Mouse (Mus musculus): ENCODE measurements at regions not wholly inside any gene's neighbourhood (a gene's known extent, or its start where the extent isn't known, plus 50 kb on each side); places are given as distances from the start of the nearest gene placed in this dataset.

DNA sequence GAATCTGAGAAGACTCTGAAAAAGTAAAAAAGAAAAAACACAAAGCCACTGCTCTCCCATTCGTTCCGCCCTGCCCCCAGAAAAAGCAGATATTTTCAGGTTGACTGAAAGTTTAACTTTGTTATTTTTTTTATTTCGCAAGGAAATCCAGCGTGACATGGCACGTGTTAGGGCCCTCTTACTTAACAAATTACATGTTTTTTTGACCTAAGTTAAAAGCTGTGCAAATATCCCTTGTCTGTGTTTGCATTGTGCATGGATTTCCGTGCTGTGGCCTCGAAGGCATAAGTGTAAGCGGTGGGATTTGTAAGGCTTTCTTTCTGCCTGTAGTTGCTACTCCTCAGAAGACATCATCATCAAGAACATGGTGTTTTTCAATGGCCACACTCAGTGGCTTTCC, 87.2 kb downstream of the Olig3 start:
- Histone ChIP-seq H3K4me3 (ENCODE audit: low read depth, low read length) (no peak overlapping the region), H3K27me3 (ENCODE audit: control insufficient read depth, insufficient read depth, low read length) (no peaks in the 10 kb centered on the region), H3K9me3 (replicated peaks; ENCODE audit: control insufficient read depth, low read length) (no peaks in the 10 kb centered on the region), H3K4me2 (no peak overlapping the region), H3K9ac (ENCODE audit: low read depth, low read length) (no peak overlapping the region), H3K4me1 (ENCODE audit: control insufficient read depth, insufficient read depth, low read length) (no peaks in the 10 kb centered on the region), H3K36me3 (ENCODE audit: control insufficient read depth, insufficient read depth, low read length) (no peaks in the 10 kb centered on the region), H3K27ac (ENCODE audit: low read depth, low read length) (no peak overlapping the region)
- no peak for ATAC-seq (replicated peaks; ENCODE audit: insufficient number of reproducible peaks, low FRiP score, low TSS enrichment)
- WGBS (ENCODE audit: insufficient replicate concordance), result 68% methylated on average over 8 of the region's 8 CpGs

DNA sequence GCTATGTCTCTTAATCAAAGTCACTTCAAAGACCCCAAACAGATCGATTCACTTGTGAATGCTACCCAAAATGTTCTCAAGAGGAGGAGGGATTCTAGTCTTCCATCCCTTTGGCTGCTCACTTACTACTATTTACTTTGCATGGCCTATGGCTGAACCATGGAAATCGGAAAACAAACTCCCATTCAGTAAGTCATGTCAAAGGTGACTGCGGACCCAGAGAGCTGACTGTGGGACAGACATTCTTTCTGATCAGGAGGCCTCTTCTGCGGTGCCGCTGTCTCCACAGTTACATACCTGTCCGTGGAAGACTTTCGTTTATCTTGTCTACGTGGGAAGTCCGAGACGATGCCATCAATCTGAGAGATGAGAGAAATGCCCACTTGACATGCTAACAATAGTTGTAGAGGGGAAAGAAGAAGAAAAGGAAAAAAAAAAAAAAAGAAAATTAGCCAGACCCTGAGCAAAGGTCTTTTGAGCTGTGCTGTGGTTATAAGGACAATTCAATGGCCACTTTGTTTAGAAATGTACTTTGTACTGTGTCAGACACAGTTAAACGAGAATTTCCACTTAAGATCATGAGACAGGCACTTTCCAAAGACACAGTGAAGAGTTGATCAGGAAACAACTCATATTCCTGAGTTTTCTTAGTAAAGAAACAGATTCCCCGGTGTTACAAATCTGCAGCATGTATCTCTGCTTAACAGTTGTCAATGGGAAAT, 92.7 kb downstream of the Olig3 start:
- WGBS (ENCODE audit: insufficient replicate concordance), result 70% methylated on average over 12 of the region's 12 CpGs
- ATAC-seq (replicated peaks; ENCODE audit: insufficient number of reproducible peaks, low FRiP score, low TSS enrichment), result no peak

DNA sequence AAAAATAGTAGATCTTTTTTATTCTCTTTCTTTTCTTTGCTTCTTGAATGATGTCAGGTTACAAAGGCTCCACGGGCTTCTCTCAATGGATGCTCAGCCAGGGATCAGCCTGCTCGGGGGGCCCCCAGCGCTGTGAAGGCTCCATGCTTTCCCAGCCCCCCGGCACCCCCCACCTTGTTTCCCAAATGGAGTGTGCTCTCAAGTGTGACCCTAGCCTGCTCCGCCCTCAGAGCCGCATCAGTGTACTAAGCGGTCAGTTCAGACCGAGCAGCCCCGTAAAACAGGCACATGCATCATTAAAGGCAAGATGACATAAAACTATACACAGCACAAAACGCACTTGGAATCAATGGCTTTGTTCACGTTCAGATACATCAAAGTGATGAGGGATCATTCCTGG, 102.7 kb downstream of the Olig3 start:
- H3K4me3 ChIP-seq (ENCODE audit: low read depth, low read length), result no peak overlapping the region
- 76% methylated on average over 11 of the region's 11 CpGs for WGBS (ENCODE audit: insufficient replicate concordance)
- no peaks in the 10 kb centered on the region for H3K4me1 ChIP-seq (ENCODE audit: control insufficient read depth, insufficient read depth, low read length)
- H3K9ac ChIP-seq (ENCODE audit: low read depth, low read length), result no peak overlapping the region
- no peaks in the 10 kb centered on the region for H3K9me3 ChIP-seq (replicated peaks; ENCODE audit: control insufficient read depth, low read length)
- no peak for ATAC-seq (replicated peaks; ENCODE audit: insufficient number of reproducible peaks, low FRiP score, low TSS enrichment)
- H3K4me2 ChIP-seq, result no peak overlapping the region
- H3K36me3 ChIP-seq (ENCODE audit: control insufficient read depth, insufficient read depth, low read length), result no peaks in the 10 kb centered on the region
- H3K27me3 ChIP-seq (ENCODE audit: control insufficient read depth, insufficient read depth, low read length), result no peaks in the 10 kb centered on the region
- no peak overlapping the region for H3K27ac ChIP-seq (ENCODE audit: low read depth, low read length)

More for the DNA sequence above, 92.7 kb downstream of the Olig3 start:
- Histone ChIP-seq H3K9ac (ENCODE audit: low read depth, low read length) (no peak overlapping the region), H3K4me3 (ENCODE audit: low read depth, low read length) (no peak overlapping the region), H3K27ac (ENCODE audit: low read depth, low read length) (no peak overlapping the region), H3K4me1 (ENCODE audit: control insufficient read depth, insufficient read depth, low read length) (no peaks in the 10 kb centered on the region), H3K4me2 (no peak overlapping the region), H3K9me3 (replicated peaks; ENCODE audit: control insufficient read depth, low read length) (no peaks in the 10 kb centered on the region), H3K36me3 (ENCODE audit: control insufficient read depth, insufficient read depth, low read length) (no peaks in the 10 kb centered on the region), H3K27me3 (ENCODE audit: control insufficient read depth, insufficient read depth, low read length) (no peaks in the 10 kb centered on the region)

DNA sequence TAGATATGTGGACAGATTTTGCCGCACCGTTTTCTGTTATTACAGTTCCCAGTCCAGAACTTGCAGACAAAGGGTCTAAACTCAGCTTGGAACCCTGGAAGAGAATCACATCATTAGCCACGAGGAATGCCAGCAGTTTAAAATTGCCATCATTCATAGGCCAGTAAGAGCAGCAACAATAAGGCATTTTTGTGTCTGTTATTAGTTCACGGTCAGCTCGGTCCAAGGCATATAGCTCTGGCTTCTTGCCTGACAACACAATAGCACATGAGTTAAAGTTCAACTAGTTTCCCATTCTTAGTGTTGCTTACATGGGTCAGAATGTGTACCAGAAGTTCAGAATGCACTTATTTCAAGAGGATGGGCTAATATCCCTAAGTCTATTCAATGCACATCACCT, 103.4 kb downstream of the Olig3 start:
- Histone ChIP-seq H3K4me1 (ENCODE audit: control insufficient read depth, insufficient read depth, low read length) (no peaks in the 10 kb centered on the region), H3K4me3 (ENCODE audit: low read depth, low read length) (no peak overlapping the region), H3K27me3 (ENCODE audit: control insufficient read depth, insufficient read depth, low read length) (no peaks in the 10 kb centered on the region), H3K9ac (ENCODE audit: low read depth, low read length) (no peak overlapping the region), H3K4me2 (no peak overlapping the region), H3K36me3 (ENCODE audit: control insufficient read depth, insufficient read depth, low read length) (no peaks in the 10 kb centered on the region), H3K27ac (ENCODE audit: low read depth, low read length) (no peak overlapping the region), H3K9me3 (replicated peaks; ENCODE audit: control insufficient read depth, low read length) (no peaks in the 10 kb centered on the region)
- 83% methylated on average over 5 of the region's 5 CpGs for WGBS (ENCODE audit: insufficient replicate concordance)
- ATAC-seq (replicated peaks; ENCODE audit: insufficient number of reproducible peaks, low FRiP score, low TSS enrichment), result no peak

DNA sequence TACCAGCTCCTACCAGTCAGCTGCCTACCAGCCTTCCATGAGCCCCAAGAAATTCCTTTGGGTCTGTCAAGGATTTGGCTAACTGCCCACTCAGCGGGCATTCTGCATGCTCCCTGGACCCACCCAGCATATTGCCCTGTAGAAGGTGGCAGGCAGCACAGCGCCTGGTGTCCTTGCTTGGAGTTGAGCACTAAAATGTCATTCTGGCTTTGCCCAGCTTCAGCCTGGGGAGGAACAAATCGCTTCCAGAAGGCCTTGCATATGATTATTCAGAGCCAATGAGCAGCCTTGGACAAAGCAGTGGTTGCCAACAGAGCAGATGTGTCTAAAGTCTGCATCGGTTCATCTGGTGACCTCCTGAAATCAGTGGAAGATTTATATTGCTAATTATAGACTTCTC, 103.8 kb downstream of the Olig3 start:
- Histone ChIP-seq H3K4me1 (ENCODE audit: control insufficient read depth, insufficient read depth, low read length) (no peaks in the 10 kb centered on the region), H3K9ac (ENCODE audit: low read depth, low read length) (no peak overlapping the region), H3K27me3 (ENCODE audit: control insufficient read depth, insufficient read depth, low read length) (no peaks in the 10 kb centered on the region), H3K36me3 (ENCODE audit: control insufficient read depth, insufficient read depth, low read length) (no peaks in the 10 kb centered on the region), H3K4me3 (ENCODE audit: low read depth, low read length) (no peak overlapping the region), H3K4me2 (no peak overlapping the region), H3K27ac (ENCODE audit: low read depth, low read length) (no peak overlapping the region), H3K9me3 (replicated peaks; ENCODE audit: control insufficient read depth, low read length) (no peaks in the 10 kb centered on the region)
- no peak for ATAC-seq (replicated peaks; ENCODE audit: insufficient number of reproducible peaks, low FRiP score, low TSS enrichment)
- WGBS (ENCODE audit: insufficient replicate concordance), result 77% methylated on average over 4 of the region's 4 CpGs

DNA sequence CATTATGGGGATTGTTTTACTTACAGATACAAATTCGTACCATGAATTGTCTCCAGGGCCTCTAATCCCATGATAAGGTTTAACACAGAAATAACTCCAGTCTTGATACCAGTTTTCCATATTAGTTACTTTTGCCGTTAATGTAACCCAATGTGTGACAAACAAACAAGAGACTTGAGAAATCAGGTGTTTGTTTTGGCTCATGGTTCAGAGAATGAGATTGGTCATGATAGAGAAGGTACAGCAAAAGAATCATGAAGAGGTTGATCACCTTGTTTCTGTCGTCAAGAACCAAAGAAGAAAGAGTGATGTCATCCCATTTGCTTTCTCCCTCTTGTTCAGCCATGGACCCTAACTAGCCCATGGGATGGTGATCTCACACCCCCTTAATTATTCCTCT, 107.5 kb downstream of the Olig3 start:
- H3K4me3 ChIP-seq (ENCODE audit: low read depth, low read length), result no peak overlapping the region
- H3K4me2 ChIP-seq, result no peak overlapping the region
- H3K4me1 ChIP-seq (ENCODE audit: control insufficient read depth, insufficient read depth, low read length), result no peaks in the 10 kb centered on the region
- no peaks in the 10 kb centered on the region for H3K27me3 ChIP-seq (ENCODE audit: control insufficient read depth, insufficient read depth, low read length)
- H3K27ac ChIP-seq (ENCODE audit: low read depth, low read length), result no peak overlapping the region
- H3K9me3 ChIP-seq (replicated peaks; ENCODE audit: control insufficient read depth, low read length), result no peaks in the 10 kb centered on the region
- 67% methylated on average over 3 of the region's 3 CpGs for WGBS (ENCODE audit: insufficient replicate concordance)
- ATAC-seq (replicated peaks; ENCODE audit: insufficient number of reproducible peaks, low FRiP score, low TSS enrichment), result no peak
- no peaks in the 10 kb centered on the region for H3K36me3 ChIP-seq (ENCODE audit: control insufficient read depth, insufficient read depth, low read length)
- H3K9ac ChIP-seq (ENCODE audit: low read depth, low read length), result no peak overlapping the region

DNA sequence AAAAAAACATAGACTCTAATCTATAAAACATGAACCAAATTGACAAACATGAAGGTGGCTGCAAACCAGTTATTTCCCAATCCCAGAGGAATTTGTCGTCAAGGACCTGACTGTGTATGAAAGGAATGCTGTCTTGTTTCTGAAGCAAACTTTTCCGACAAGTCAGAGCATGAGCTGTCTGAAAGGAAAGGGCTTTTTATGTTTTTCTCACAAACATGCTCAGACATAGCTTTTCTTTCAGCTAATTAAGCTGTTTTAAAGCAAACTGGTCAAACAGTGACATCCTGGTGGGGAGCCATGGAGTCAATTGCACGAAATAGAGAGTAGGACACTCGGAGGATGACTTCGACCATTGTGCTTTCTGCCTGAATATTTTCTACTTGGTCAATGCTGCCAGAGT, 108.2 kb downstream of the Olig3 start:
- WGBS (ENCODE audit: insufficient replicate concordance), result 79% methylated on average over 5 of the region's 5 CpGs
- Histone ChIP-seq H3K9ac (ENCODE audit: low read depth, low read length) (no peak overlapping the region), H3K4me2 (no peak overlapping the region), H3K27me3 (ENCODE audit: control insufficient read depth, insufficient read depth, low read length) (no peaks in the 10 kb centered on the region), H3K4me1 (ENCODE audit: control insufficient read depth, insufficient read depth, low read length) (no peaks in the 10 kb centered on the region), H3K27ac (ENCODE audit: low read depth, low read length) (no peak overlapping the region), H3K9me3 (replicated peaks; ENCODE audit: control insufficient read depth, low read length) (no peaks in the 10 kb centered on the region), H3K4me3 (ENCODE audit: low read depth, low read length) (no peak overlapping the region), H3K36me3 (ENCODE audit: control insufficient read depth, insufficient read depth, low read length) (no peaks in the 10 kb centered on the region)
- ATAC-seq (replicated peaks; ENCODE audit: insufficient number of reproducible peaks, low FRiP score, low TSS enrichment), result no peak

DNA sequence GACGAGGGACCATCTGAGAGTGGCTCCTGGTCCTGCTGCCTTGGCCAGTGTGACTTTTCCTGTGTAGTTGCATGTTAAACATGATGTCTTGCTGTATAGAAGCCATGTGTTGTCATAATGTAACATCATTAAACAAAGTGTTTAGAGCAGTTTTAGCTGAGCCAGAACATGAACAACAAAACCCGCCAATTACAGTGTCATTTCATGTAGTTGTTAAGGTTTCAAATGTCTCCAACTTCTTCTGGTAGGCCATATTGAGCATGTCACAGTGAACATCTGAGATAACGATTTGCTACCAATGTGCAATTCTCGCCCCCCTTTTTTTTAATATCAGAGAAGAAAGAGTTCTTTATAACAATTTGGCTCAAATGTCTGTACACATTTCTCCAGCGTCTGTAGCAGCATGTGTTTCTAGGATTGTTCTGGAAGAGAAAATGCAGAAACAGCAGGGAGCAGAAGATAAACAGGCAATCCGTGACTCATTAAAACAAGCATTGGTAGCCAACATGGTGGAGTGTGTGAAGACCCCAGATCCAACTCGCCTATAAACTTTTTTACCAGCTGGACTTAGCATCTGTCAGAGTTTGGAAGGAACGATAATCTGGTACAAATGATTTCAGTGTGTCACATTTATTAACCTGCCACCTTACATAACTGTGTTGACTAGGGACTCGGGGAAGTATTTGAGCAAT, 115.2 kb downstream of the Olig3 start:
- Histone ChIP-seq H3K27me3 (ENCODE audit: control insufficient read depth, insufficient read depth, low read length) (no peaks in the 10 kb centered on the region), H3K27ac (ENCODE audit: low read depth, low read length) (no peak overlapping the region), H3K4me3 (ENCODE audit: low read depth, low read length) (no peak overlapping the region), H3K9me3 (replicated peaks; ENCODE audit: control insufficient read depth, low read length) (no peaks in the 10 kb centered on the region), H3K4me1 (ENCODE audit: control insufficient read depth, insufficient read depth, low read length) (no peaks in the 10 kb centered on the region), H3K9ac (ENCODE audit: low read depth, low read length) (no peak overlapping the region), H3K36me3 (ENCODE audit: control insufficient read depth, insufficient read depth, low read length) (no peaks in the 10 kb centered on the region), H3K4me2 (no peak overlapping the region)
- no peak for ATAC-seq (replicated peaks; ENCODE audit: insufficient number of reproducible peaks, low FRiP score, low TSS enrichment)
- 76% methylated on average over 9 of the region's 9 CpGs for WGBS (ENCODE audit: insufficient replicate concordance)

DNA sequence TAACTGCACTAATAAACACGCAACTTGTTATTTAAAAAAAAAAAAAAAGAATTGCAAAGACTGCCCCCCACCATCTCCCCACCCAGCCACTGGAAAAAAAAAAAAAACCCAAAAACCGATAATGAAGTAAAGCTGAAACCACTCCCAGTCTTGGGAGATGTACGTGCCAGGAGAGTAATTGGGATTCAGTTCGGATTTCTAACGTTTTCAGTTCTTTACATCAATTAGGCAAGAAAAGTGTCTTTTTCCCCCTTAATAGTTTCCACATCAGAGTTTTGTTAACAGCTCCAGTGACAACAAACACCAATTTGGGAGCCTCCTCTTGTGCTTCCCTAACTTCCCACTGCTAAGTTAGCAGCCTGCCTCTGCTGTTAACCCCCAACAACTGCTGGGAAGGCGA, 115.7 kb downstream of the Olig3 start:
- Histone ChIP-seq H3K27ac (ENCODE audit: low read depth, low read length) (no peak overlapping the region), H3K4me3 (ENCODE audit: low read depth, low read length) (no peak overlapping the region), H3K36me3 (ENCODE audit: control insufficient read depth, insufficient read depth, low read length) (no peaks in the 10 kb centered on the region), H3K9ac (ENCODE audit: low read depth, low read length) (no peak overlapping the region), H3K4me2 (no peak overlapping the region), H3K9me3 (replicated peaks; ENCODE audit: control insufficient read depth, low read length) (no peaks in the 10 kb centered on the region), H3K4me1 (ENCODE audit: control insufficient read depth, insufficient read depth, low read length) (no peaks in the 10 kb centered on the region), H3K27me3 (ENCODE audit: control insufficient read depth, insufficient read depth, low read length) (no peaks in the 10 kb centered on the region)
- 50% methylated on average over 6 of the region's 6 CpGs for WGBS (ENCODE audit: insufficient replicate concordance)
- no peak for ATAC-seq (replicated peaks; ENCODE audit: insufficient number of reproducible peaks, low FRiP score, low TSS enrichment)

All from heart, embryonic 11.5 days (tissue).